Mouse (Mus musculus): Measurements from ENCODE around the gene Trip11. TPM values are rescaled to one million over a fixed set of nuclear protein-coding genes. Genes with fewer than 3 reads are reported as not detected.
A peak's percentile ranks its signal among the peaks of the same experiment; 100 is the strongest.

Gene Trip11
- polyA plus RNA-seq, 1 experiment from 2014 or later, result 25.7 TPM

DNA sequence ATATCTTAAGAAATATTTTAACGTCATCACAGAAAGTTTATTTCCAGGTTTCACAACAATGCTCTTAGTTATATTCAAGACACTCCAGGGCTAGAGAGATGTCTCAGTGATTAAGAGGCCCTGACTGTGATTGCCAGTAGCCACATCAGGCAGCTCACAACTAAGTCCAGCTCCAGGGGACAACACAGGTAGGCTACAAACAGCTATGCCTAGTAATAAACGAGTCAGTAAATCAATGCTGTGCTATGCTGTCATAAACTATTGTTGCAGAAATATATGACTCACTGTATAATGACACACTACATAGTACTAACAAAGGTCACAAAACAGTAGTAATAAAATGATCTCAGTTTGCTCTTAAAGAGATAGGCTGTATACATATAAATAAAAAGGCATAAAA, 36.7 kb downstream of the Trip11 start:
- H3K9me3 ChIP-seq (ENCODE audit: control insufficient read depth, low read length), result no peaks in the 10 kb centered on the region
- 74% methylated on average over 2 of the region's 2 CpGs for WGBS
- no peak overlapping the region for H3K27ac ChIP-seq (ENCODE audit: low read length)
- no peak overlapping the region for H3K9ac ChIP-seq (ENCODE audit: low read depth, low read length)
- H3K4me1 ChIP-seq (ENCODE audit: control insufficient read depth, insufficient read depth, low read length), result no peaks in the 10 kb centered on the region
- H3K27me3 ChIP-seq (replicated peaks; ENCODE audit: control insufficient read depth, insufficient read depth, low read length), result no peaks in the 10 kb centered on the region
- peak; percentile 98 for ATAC-seq
- no peak overlapping the region for H3K4me3 ChIP-seq (ENCODE audit: low read length)
- no peak overlapping the region for H3K4me2 ChIP-seq (ENCODE audit: low read depth, low read length)
- H3K36me3 ChIP-seq (ENCODE audit: control insufficient read depth, insufficient read depth, low read length), result peaks cover 8% of the 10 kb centered on the region

DNA sequence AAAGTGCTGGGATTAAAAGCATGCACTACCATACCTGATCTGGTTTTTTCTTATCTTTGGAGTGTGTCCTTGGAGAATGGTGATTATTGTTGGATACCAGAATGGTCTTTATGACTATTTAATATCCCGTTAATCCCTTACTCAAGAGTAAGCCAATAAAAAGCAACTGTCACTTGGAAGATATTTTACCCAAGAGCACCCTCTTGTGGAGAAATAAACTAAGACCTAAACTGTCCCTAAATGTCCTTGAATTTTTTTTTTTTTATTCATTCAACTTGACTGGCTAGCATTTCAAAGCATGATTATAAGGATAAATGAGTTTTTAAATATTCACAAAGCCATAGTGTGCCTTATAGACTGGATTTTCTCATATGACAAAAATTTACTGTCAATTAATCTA, 38.0 kb downstream of the Trip11 start:
- H3K27me3 ChIP-seq (replicated peaks; ENCODE audit: control insufficient read depth, insufficient read depth, low read length), result no peaks in the 10 kb centered on the region
- H3K27ac ChIP-seq (ENCODE audit: low read length), result no peak overlapping the region
- H3K36me3 ChIP-seq (ENCODE audit: control insufficient read depth, insufficient read depth, low read length), result peaks cover 8% of the 10 kb centered on the region
- 60% methylated on average over 1 of the region's 1 CpGs for WGBS
- no peak overlapping the region for H3K4me3 ChIP-seq (ENCODE audit: low read length)
- no peak overlapping the region for H3K9ac ChIP-seq (ENCODE audit: low read depth, low read length)
- no peaks in the 10 kb centered on the region for H3K4me1 ChIP-seq (ENCODE audit: control insufficient read depth, insufficient read depth, low read length)
- H3K4me2 ChIP-seq (ENCODE audit: low read depth, low read length), result no peak overlapping the region
- H3K9me3 ChIP-seq (ENCODE audit: control insufficient read depth, low read length), result no peaks in the 10 kb centered on the region
- no peak for ATAC-seq

- Histone ChIP-seq H3K4me2 (ENCODE audit: low read depth, low read length) (no peak overlapping the region), H3K9ac (ENCODE audit: low read depth, low read length) (no peak overlapping the region), H3K4me1 (ENCODE audit: control insufficient read depth, insufficient read depth, low read length) (no peaks in the 10 kb centered on the region), H3K9me3 (ENCODE audit: control insufficient read depth, low read length) (no peaks in the 10 kb centered on the region), H3K4me3 (ENCODE audit: low read length) (no peak overlapping the region), H3K27me3 (replicated peaks; ENCODE audit: control insufficient read depth, insufficient read depth, low read length) (no peaks in the 10 kb centered on the region), H3K27ac (ENCODE audit: low read length) (no peak overlapping the region), H3K36me3 (ENCODE audit: control insufficient read depth, insufficient read depth, low read length) (no peaks in the 10 kb centered on the region)
- no peak for ATAC-seq
- WGBS, result 87% methylated on average over 10 of the region's 10 CpGs
Measured at GRCm38 (mm10) chr12:101862286-101862964, 50.6 kb downstream of the Trip11 start.

DNA sequence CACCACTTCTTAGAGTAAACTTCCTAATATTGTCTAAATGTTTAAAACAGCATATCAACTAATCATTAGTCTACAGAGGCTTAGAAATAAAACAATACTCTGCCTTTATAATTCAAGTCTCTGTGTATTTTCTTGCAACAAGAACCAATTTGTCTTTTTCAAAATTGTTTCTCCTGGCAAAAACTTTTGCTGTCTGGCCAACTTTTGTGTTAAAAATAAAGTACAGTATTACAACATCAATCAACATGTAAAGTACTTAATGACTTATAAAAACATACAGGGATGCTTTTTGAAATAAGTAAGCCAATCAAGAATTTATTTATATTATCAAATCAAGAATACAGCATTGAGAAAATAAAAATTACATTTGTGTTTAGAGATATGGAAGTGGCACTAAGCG, 52.8 kb downstream of the Trip11 start:
- Histone ChIP-seq H3K9ac (ENCODE audit: low read depth, low read length) (no peak overlapping the region), H3K4me1 (ENCODE audit: control insufficient read depth, insufficient read depth, low read length) (no peaks in the 10 kb centered on the region), H3K9me3 (ENCODE audit: control insufficient read depth, low read length) (no peaks in the 10 kb centered on the region), H3K4me3 (ENCODE audit: low read length) (no peak overlapping the region), H3K27ac (ENCODE audit: low read length) (no peak overlapping the region), H3K27me3 (replicated peaks; ENCODE audit: control insufficient read depth, insufficient read depth, low read length) (no peaks in the 10 kb centered on the region), H3K4me2 (ENCODE audit: low read depth, low read length) (no peak overlapping the region), H3K36me3 (ENCODE audit: control insufficient read depth, insufficient read depth, low read length) (no peaks in the 10 kb centered on the region)
- no peak for ATAC-seq
- WGBS, result 98% methylated on average over 1 of the region's 1 CpGs

GRCm38 (mm10) chr12:101858011-101858410, 55.1 kb downstream of the Trip11 start:
- Histone ChIP-seq H3K4me2 (ENCODE audit: low read depth, low read length) (no peak overlapping the region), H3K36me3 (ENCODE audit: control insufficient read depth, insufficient read depth, low read length) (no peaks in the 10 kb centered on the region), H3K27ac (ENCODE audit: low read length) (no peak overlapping the region), H3K4me3 (ENCODE audit: low read length) (no peak overlapping the region), H3K9ac (ENCODE audit: low read depth, low read length) (no peak overlapping the region), H3K4me1 (ENCODE audit: control insufficient read depth, insufficient read depth, low read length) (no peaks in the 10 kb centered on the region), H3K27me3 (replicated peaks; ENCODE audit: control insufficient read depth, insufficient read depth, low read length) (no peaks in the 10 kb centered on the region), H3K9me3 (ENCODE audit: control insufficient read depth, low read length) (no peaks in the 10 kb centered on the region)
- no peak for ATAC-seq
- WGBS, result 91% methylated on average over 5 of the region's 5 CpGs

DNA sequence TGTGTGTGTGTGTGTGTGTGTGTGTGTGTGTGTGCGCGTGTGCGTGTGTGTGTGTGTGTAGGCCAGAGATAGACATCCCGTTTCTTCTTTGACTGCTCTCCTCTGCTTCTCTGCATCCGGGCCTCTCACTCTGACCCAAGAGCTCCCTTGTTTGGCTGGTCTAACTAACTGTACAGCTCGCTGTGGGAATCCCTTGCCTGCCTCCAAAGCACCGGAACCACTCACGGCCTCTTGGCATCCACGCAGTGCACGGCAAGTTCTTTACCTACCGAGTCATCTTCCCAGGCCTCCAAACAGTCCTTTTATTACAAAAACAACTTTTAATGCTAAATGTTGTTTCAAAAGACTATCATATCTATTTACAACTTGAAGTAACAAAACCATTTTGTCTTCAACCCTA, 58.7 kb downstream of the Trip11 start:
- Histone ChIP-seq H3K9me3 (ENCODE audit: control insufficient read depth, low read length) (no peaks in the 10 kb centered on the region), H3K27ac (ENCODE audit: low read length) (no peak overlapping the region), H3K36me3 (ENCODE audit: control insufficient read depth, insufficient read depth, low read length) (no peaks in the 10 kb centered on the region), H3K4me3 (ENCODE audit: low read length) (no peak overlapping the region), H3K4me1 (ENCODE audit: control insufficient read depth, insufficient read depth, low read length) (no peaks in the 10 kb centered on the region), H3K27me3 (replicated peaks; ENCODE audit: control insufficient read depth, insufficient read depth, low read length) (no peaks in the 10 kb centered on the region), H3K9ac (ENCODE audit: low read depth, low read length) (no peak overlapping the region), H3K4me2 (ENCODE audit: low read depth, low read length) (no peak overlapping the region)
- WGBS, result 96% methylated on average over 11 of the region's 11 CpGs
- ATAC-seq, result no peak

DNA sequence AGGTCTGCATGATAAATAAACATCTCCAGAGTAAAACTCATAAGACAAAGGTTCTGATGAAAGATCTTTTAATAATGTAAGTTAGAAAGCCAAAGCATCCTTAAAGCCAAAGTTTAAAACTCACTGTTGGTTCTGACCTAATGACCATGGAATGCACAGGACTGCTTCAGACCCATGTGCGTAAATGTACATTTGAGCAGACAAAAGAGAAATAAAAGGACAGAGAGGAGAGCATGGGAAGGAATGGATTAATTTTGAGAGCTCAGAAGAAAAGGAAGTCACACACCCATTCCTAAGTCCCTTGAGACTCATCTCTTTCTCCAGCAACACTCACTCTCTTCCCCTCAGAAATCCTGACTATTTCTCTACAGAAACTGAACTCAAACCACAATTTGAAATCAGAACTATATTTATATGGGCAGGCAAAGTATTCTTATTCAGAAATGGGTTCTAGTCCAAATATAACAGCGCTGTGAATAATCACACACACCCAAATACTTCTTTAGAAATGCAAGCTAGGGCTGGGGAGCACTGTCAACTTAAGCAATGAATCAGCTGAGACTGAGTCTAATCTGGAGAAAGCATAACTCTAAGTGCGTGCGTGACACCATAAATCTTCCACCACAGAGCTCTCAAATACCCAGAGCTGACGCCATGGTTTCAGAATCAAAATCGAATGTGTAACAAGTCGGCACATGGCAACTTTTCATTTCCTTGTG, 61.1 kb downstream of the Trip11 start:
- no peak overlapping the region for H3K4me3 ChIP-seq (ENCODE audit: low read length)
- no peak; the same call in 1 of the 2 replicates for ATAC-seq
- no peak overlapping the region for H3K4me2 ChIP-seq (ENCODE audit: low read depth, low read length)
- H3K36me3 ChIP-seq (ENCODE audit: control insufficient read depth, insufficient read depth, low read length), result no peaks in the 10 kb centered on the region
- H3K27ac ChIP-seq (ENCODE audit: low read length), result no peak overlapping the region
- no peaks in the 10 kb centered on the region for H3K27me3 ChIP-seq (replicated peaks; ENCODE audit: control insufficient read depth, insufficient read depth, low read length)
- H3K9me3 ChIP-seq (ENCODE audit: control insufficient read depth, low read length), result no peaks in the 10 kb centered on the region
- H3K9ac ChIP-seq (ENCODE audit: low read depth, low read length), result no peak overlapping the region
- 83% methylated on average over 7 of the region's 7 CpGs for WGBS
- no peaks in the 10 kb centered on the region for H3K4me1 ChIP-seq (ENCODE audit: control insufficient read depth, insufficient read depth, low read length)

DNA sequence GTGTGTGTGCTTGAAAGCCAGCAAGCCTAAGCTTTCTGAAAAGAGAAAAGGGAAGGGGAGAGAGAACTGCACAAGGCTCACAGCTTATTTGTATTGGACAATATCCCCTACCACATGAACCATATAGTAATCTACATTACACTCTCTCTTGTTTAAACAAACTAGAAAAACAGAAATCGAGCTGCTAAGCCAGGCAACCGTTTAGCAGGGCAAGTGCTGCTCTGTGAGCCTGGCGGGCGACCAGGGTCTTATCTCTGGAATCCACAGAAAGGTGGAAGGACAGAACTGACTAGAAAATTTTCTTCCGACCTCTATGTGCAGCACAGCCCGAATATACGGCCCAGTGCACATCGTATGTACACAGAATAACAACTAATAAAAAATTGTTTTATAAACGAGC, 61.8 kb downstream of the Trip11 start:
- Histone ChIP-seq H3K4me3 (ENCODE audit: low read length) (no peak overlapping the region), H3K27ac (ENCODE audit: low read length) (no peak overlapping the region), H3K36me3 (ENCODE audit: control insufficient read depth, insufficient read depth, low read length) (no peaks in the 10 kb centered on the region), H3K9ac (ENCODE audit: low read depth, low read length) (no peak overlapping the region), H3K27me3 (replicated peaks; ENCODE audit: control insufficient read depth, insufficient read depth, low read length) (no peaks in the 10 kb centered on the region), H3K4me1 (ENCODE audit: control insufficient read depth, insufficient read depth, low read length) (no peaks in the 10 kb centered on the region), H3K4me2 (ENCODE audit: low read depth, low read length) (no peak overlapping the region), H3K9me3 (ENCODE audit: control insufficient read depth, low read length) (no peaks in the 10 kb centered on the region)
- ATAC-seq, result no peak
- 65% methylated on average over 9 of the region's 9 CpGs for WGBS

DNA sequence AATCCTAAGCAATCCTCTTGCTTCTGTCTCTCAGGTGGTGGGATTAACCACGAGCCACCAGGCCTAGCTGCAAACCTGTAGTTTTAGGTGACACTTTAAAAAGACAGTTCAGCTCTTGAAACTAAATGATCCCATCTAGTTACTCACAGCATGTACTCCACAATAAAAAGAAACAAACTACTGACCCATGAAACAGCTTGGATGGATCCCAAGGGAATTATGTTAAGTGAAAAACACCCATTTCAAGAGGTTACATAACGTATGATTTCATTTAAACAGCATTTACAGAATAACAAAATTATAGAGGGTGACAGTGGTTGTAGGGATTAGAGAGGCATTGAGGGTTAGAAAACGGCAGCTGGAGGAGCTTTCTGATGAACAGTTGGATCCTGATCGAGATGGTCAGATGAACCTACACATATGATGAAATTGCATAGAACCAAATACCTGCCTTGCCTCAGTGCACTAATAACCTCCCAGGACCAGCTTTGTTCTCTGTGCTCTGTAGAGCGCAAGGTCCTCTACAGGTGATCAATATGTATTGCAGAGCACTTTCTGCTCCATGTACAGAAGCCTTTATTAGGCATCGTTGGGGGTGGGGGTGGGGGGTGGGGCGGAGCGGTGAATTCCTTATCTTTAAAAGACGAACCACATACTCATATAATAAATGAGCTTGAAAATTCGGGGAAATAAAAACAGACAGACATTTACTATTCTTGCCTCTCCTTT, 76.4 kb downstream of the Trip11 start:
- no peak overlapping the region for H3K9ac ChIP-seq (ENCODE audit: low read depth, low read length)
- H3K4me2 ChIP-seq (ENCODE audit: low read depth, low read length), result no peak overlapping the region
- no peaks in the 10 kb centered on the region for H3K9me3 ChIP-seq (ENCODE audit: control insufficient read depth, low read length)
- H3K27ac ChIP-seq (ENCODE audit: low read length), result no peak overlapping the region
- H3K4me3 ChIP-seq (ENCODE audit: low read length), result no peak overlapping the region
- 84% methylated on average over 10 of the region's 10 CpGs for WGBS
- no peak for ATAC-seq
- H3K36me3 ChIP-seq (ENCODE audit: control insufficient read depth, insufficient read depth, low read length), result peaks cover 10% of the 10 kb centered on the region; the same call in 1 of the 2 replicates
- H3K27me3 ChIP-seq (replicated peaks; ENCODE audit: control insufficient read depth, insufficient read depth, low read length), result no peaks in the 10 kb centered on the region
- H3K4me1 ChIP-seq (ENCODE audit: control insufficient read depth, insufficient read depth, low read length), result 0 out of 2 replicates have a peak, but pooled peaks cover 3% of the 10 kb centered on the region

Data from intestine, embryonic 16.5 days (tissue).